Mouse (Mus musculus): Measurements from ENCODE around the gene Ntm. TPM values are rescaled to one million over a fixed set of nuclear protein-coding genes. Genes with fewer than 3 reads are reported as not detected.

The Ntm gene
- polyA plus RNA-seq, 2 experiments from 2014 or later, result not detected

DNA sequence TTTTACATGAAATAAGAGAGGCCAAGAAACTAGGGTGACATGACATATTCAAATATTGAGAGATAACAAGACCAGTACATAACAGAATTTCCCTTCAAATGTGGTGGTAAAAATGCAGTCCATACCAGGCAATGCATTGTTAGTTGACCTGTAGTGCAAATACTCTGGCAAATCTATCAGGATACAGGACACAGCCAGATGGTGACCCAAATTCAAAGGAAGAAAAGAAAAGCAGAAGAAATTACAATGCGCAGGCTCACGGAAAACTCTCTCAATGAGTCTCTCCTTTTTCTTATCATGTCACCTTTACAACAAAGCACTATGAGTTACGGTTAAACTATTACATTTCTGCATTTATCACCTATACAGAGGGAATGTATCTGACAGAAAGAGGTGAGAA, 664.6 kb downstream of the Ntm start:
- ATAC-seq, result no peak

DNA sequence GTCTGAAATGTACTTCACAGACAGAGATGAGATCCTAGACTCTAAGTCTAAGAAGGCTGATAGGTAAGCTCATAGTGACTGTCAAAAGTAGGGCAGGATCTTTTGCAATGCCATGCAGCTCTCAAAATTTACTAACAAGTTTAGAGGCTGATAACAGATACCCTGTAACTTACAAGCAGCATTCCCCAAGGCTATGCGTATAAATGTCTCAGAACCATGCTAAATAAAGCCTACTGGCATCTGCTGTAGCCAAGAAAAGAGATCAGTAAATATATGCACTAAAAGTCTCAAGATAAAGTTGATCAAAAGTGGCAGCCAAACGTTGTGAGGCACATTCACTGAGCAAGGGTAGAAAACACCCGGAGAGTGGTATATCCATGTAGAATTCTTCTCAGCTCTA, 666.2 kb downstream of the Ntm start:
- ATAC-seq, result no peak

DNA sequence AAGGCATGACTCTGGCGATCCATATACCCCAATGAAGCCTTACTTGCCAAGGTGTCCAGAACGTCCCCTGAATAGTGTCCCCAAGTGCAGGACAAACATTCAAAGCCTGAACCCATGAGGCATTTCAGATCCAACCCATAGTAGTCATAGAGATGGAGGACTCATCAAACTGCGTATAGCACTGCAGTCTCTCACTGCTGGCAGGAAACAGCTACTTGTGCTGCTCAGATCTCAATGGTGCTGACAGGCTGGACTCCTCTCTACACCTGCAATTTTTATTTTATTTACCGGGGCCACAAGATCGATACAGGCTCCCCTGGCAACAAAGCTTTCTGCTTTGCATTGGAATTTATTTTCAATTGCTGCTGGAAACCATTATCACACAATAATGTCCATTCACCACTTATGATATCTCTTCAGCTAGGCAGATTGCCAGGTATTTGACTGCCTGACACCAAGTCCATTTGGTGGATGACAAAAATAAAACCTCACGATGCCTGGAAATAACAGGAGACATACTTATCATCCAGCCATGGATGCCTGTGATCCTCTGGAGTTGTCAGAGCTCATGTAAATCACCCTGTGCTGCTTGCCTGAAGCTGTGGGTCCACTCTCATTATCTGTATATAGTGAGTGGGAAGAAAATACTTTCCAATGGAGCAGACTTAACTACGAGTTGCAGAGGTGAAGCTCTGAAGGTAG, 674.8 kb downstream of the Ntm start:
- no peak for ATAC-seq

DNA sequence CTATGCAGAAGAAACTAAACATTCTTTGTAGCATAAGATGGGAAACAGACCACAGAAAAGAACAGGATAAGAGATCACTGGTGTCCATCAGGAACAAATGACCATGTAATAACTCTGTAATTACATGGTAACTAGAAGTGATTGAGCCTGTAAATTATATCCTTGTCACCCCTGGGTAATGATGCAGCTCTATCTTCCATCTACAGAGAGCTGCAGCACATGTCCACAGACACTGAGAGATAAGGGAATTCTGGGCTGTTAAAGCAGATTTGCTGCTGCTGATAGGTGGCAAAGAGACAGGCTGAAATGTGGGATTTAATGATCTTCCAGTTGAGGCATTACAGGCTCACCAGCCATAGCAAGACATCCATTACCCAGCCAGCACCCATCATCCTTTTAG, 677.8 kb downstream of the Ntm start:
- no peak for ATAC-seq

DNA sequence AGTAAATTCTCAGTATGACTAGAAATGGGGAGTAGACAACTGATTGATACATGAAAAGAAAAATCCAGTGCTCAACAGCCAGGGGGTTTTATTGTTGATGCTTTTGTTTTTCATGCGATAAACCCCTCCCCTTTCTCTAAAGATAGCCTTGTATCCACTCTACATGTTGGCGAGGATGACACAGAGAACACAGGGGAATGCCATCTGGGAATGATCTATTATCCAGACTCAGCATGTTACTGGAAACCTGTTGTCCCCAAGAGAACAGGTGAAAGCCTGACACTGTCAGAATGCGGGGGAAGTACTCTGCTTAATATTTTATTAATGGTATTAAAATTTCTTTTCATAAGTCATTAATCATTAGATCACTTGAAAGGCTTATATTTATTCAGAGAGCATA, 690.1 kb downstream of the Ntm start:
- no peak for ATAC-seq

DNA sequence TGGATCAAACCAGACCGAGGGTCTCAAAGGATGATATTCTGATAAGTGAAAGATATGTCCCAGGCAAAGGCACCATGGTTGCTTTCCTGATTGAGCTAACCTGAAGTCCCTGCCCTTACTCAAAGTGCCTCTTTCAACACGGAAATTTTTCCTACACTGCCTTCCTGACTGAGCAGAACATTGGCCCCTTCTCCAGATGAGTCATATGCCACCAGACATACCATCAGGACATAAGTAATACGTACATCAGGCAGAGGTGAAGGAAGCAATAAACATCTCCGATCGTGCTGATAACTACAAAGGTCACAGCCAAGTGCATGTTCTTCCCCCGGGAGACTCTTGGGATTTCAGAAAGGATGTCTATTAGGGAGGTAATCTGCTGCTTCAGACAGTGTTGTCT, 693.0 kb downstream of the Ntm start:
- ATAC-seq, result no peak

DNA sequence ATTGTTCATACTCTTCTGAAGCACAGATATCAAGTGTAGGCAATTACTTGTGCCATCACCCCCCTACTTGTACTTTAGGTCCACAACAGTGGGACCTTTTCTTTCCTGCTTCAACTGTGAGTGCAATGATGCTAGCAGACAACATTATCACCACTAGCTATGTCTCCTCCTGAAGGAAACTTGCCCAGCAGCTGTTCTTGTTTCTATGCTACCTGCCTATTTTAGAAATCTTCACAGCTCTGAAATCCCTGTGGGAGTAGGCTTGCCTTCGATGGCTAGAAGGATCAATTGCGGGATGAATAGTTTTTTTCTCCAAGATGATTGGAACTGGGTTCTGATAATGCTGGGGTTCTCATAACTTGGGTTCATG, 693.7 kb downstream of the Ntm start:
- no peak for ATAC-seq

DNA sequence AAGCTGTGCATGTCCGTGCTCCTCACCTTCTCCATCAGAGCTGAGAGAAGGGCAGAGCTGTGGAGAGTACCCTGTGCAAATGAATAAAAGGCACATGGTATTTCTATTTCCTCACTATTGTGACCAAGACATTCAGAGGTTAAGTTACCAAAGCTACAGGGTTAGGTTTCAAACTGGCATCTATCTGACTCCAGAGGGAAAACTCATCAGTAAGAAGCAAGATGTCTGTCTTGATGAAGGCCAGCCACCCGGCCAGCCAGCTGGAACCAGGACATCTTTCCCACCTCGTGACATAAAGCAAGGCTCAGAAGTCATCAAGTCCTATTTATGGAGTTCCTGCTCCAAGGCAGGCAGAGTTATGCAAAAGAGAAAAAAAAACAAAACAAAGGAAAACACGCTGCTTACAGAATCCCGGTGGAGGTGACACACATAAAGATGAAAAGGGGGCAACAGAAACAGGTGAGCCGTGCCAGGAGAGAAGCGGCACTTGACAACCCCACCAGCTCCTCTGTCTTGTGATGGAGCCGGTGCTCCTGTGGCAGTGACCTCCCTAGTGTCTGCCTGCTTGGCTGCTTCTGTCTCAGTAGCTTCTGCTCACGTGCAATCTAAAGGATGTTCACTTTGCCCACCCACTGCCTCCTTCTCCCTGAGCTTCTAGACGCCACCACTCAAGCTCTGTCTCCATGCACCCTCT, 694.2 kb downstream of the Ntm start:
- ATAC-seq, result no peak

DNA sequence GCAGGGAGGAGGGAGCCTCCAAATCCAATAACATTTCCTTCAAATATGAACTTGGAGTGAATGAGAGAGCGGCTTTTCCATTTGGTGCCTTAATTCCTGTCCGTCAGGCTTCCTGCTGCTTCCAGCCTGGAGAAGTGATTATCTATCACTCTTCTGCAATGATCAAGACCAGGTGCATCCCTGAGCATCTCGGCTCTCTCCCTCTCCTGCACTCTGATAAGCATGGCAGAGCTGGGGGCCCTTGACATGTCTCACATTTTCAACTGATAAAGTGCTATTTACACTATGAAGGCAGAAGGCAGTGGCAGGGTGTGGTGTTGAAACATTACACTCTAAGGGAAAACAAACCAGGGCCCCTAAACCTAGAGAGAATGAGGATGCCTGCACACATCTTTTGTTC, 695.3 kb downstream of the Ntm start:
- ATAC-seq, result no peak

DNA sequence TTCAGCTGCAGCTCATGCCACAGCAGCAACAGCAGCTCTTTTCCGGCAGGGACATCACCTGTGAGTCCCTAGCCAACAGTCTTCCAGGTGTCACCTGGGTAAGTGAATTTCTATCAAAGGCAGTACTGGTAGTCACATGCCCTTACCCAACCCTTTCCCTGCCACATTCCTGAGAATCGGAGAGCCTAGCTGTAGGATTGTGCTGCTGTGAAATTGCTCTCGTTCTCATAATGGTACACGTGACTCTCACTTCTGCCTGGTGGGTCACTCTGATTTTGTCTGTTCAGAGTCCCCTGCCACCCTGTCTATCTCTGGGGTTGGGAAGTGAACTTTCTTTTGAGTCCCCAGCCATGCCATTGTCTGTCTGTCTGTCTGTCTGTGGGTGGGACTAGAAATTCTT, 697.8 kb downstream of the Ntm start:
- no peak for ATAC-seq

DNA sequence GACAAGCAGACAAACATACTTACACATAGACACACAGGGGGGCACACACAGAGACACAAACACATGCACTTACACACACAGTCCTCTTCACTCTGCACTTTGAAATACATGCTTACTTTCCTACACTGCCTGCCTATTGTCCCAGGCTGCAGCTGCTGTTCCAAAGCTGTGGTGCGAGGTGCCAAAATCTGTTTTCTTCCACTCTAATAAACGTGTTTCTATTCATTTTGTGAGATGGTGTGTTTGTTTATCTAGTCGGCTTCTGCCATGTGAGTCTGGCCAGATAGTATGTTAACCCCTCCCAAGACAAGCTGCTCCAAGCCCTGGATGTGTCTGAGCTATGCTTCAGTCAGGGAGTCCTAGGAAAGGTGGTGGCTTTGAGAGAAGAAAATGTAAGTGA, 700.1 kb downstream of the Ntm start:
- ATAC-seq, result no peak

DNA sequence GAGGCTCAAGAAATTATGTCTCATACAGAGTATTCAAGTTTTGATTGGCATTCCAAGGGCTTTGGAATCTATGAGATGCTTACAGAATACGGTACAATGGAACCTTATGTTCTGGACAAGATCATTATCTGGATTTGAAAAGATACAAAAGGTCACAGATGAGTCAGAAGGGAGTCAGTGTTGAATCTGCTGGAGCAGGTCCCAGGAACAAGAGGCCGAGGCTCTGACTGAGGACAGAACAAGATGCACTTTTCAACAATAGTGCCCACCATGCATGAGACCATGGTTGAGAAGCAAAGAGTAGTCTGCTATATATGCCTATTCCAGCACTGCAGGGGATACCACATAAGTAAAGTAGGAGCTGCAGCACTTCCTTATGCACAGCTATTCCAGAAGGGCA, 710.1 kb downstream of the Ntm start:
- no peak for ATAC-seq

DNA sequence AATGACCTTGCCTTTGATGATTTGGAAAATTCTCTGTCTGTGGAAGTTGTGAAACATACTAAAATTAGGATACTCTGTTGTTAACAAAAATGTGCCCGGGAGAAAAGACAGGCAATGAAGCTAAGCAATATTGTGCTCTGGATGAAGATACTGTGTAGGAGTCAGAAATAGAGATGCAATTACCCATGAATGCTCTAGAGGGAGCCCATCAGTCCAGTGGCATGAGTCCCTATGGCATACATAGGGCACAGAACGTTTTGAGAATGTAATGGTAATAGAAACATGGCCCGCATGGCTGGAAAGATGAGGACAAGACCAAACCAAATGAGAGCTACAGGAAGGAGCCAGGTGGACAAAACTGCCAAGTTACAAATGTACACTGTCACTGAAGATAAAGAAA, 712.1 kb downstream of the Ntm start:
- no peak for ATAC-seq

DNA sequence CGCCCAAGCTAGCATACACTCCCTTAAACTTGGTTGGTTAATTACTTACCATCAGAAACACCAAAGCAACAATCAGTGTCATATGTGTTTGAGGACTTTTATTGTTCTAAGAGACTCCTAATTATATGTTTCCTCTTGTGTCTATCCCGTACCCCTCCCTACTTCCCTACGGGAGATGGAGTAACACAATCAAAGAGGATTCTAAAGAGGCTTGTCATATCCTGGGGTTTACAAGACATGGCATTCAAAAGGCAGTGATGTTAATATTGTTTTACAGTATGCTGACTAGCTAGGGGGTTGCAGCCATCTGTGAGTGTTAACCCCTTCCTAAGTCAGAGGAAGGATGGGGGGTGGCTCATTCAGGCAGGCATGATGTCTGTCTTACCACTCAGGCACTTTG, 715.1 kb downstream of the Ntm start:
- no peak for ATAC-seq

DNA sequence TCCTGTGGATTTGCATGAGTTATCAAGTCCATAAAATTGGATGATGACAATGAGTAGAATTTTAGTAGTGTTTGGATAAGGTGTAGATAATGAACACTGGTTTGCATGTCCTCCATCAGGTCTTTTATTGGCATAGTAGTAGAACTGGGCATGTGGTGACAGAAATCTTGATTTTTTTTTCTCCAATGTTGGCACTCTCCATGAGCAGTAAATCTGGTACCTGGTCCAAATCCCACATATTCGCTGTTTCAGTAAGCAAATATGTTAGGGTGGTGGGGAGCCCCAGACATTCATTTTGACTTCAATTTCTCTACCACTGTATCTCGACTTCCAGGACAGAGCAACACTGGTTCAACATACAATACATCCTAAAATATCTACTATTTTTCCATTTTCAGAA, 718.9 kb downstream of the Ntm start:
- no peak for ATAC-seq

DNA sequence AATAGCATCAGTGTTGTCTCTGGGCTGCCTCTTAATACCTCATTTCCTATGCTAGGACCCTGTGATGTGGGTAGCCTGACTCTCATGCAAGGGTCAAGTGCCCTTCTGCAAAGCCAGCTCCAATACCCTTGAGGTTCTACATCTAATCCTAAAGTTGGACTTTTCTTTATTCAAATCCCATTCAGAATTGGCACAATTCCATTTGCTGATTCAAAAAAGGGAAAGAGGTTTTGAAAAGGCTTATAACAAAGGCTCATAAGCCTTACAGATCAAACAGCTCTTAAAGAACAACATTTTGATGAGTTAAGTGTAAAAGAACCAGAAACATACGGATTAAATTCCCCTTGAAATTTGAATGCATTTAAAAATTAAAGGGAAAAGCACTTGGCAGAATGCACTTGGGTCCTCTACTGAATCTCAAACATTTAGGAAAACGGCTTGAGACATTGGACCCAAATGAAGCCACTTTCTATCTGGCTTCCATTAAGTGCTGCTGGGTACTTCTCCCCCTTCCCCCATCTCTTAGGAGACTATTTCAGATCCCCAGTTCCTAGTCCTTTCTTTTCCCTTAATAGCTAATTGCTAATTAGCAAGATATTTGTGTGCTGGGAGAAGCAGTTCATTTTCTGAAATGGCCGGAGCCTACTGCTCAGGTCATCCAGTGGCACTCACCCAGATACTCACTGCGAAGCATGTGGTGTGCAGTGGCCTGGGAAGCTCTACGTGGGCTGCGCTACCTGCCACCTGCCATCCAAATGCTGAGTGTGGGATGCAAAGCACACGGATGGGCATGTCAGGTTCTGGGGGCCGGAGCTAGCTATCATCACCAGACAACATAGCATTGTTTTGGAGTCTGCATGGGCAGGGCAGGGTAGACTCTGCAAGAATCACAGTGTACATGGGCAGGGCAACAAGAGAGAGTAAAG, 720.2 kb downstream of the Ntm start:
- ATAC-seq, result no peak

DNA sequence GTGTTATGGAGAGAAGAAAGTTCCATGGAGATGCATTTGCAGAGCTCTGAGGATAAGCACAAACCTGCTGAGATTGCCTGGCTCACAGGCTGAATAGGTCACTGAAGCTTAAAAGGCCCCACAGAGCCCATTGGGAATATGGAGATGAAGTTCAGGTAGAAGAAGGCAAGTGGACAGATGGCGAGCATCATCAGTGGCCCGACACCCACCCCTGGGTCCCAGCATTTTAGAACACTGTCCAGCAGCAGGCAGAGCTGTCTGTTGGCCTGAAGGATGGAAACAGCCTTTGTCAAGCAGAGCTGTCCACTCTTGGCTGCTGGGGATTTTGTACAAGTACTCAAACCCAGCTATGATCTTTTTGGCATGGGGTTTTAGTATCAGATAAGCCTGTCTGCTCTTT, 722.1 kb downstream of the Ntm start:
- ATAC-seq, result no peak

DNA sequence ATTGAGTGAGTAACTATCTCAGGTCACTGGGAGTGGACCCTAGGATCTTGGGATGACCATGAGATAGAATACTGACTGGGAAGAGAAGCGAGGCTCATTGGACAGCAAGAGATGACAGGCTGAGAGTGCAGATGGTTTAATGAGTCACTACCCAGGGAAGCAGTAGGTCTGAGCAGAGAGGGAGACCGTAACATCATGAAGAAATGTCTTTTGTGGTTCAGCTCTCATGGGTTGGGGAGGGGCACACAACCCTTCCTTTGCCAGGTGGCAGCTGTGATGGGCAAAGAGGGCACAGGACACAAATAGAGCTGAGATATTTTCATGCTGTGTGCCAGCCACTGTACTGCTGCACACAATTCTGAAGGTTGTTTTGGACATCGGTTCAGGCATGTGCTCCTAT, 724.0 kb downstream of the Ntm start:
- no peak for ATAC-seq

DNA sequence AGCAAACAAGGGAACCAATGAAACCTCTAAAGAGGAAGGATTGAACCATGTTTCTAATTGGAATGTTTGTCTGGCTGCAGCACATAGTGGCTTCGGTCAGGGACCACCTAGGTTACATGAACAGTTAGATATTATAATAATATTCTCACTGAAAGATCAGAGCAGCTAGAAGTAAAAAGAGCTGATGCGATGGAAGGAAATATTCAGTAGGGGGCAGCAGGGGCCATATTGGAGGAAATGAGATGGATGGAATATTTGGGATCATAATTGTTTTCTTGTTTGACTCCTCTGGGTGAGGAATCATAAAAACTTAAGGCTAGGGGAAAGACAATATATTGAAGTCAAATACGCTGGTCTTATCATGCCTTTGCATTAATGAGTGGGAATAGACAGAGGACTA, 726.2 kb downstream of the Ntm start:
- ATAC-seq, result no peak

DNA sequence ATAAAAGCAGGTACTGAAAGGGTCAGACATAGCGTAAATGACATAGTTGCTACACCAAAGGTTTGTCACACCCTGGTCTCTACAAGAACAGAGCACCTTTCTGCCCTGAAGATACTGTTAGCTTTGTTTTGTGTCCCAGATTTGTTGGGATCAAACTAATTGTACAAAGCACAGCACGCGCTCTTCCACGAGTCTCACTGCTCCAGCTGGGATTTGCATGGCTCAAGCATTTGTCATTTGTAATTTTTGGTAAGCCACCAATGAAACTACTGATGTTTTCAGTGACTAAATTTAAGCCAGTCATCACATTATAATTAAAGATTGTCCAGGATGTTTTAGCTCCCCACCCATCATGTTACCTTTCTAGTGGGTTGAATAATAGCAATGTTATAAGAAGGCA, 735.2 kb downstream of the Ntm start:
- ATAC-seq, result no peak

DNA sequence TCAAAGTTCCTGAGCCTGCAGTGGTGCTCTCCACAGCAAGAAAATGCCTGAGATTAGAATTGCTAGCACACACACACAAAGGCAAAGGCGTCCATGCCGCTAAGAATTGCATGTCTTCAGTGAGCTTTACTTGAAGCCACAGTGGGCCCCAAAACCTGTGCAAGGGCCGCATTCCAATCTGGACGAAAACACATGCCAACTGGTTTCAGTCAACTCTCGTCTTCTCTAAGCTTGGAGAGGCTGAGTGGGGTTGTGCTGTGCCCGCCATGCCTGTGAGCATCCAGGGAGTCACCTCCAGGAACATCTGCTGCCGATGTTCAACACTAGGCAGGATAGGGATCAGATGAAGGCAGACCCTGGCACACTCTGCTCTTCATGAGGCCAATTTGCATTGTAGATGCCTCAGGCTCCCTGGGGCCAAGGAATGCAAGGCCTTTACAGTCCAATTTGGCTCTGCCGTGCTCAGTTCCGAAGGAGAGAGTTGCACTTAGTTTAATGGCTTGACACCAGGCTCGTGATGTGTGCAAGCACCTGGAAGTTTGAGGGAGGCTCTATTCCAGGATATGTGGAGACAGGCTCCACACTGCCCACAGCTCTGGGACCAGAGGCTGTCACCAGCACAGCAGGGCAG, 739.9 kb downstream of the Ntm start:
- no peak for ATAC-seq

DNA sequence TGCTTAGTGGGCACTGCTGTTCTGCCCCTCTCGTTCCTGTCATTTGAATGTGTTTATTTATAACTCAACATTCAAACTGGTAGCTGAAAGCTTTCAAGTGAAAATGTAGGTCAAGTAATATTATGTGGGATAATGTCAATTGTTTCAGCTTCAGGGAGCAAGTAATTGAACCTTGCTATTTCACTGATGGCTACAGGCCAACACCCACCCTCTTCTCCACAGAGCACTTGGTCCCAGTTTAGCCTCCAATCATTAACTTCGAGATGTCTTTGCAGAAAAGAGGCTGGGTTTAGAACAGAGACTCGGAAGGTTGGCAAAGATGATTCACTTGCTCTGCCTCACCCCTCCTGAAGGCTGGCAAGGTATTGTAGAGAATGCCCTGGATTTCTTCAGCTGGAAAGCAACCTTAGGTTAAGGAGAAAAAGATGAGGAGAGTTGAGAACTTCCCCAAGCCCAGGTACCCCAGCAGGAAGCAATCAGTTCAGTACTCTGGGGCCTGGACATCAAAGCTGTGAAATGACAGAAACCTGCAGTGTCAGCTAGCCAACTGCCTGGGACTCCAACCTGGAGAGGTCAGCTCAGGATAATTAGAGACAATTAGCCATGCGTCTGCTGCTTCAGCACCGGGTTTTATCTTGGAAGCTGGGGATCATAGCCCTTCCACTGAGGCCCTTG, 741.9 kb downstream of the Ntm start:
- ATAC-seq, result no peak

DNA sequence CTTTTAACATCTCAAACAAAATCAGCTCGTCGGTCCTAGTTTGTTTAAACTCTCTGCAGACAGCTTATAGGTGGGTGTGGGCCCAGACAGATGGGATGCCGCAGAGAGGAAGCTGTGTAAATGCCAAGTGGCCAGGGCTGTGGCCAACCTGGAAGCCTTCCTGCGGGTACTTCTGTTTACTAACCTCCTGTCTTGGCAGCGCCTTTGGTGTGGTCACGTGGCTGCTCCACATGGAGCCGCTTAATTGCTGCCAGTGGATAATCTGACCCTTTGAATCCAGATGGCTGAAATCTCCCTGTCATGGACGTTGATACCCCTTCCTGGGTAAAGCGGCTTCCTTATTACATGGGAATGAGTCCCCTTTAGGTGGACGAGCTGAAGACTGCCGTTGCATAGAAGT, 742.4 kb downstream of the Ntm start:
- ATAC-seq, result no peak

Data from CD4-positive, CD25-positive, alpha-beta regulatory T cell, adult 4 months (primary cell).